Mouse (Mus musculus): ENCODE results near the gene Traf6. TPM values are rescaled to one million over a fixed set of nuclear protein-coding genes. Genes with fewer than 3 reads are reported as not detected.

The Traf6 gene
- 10.3 and 10.5 TPM in 2 replicates for polyA plus RNA-seq (2015; fragmentation: Nextera tagmentation; extraction: Ambion mirVana)

DNA sequence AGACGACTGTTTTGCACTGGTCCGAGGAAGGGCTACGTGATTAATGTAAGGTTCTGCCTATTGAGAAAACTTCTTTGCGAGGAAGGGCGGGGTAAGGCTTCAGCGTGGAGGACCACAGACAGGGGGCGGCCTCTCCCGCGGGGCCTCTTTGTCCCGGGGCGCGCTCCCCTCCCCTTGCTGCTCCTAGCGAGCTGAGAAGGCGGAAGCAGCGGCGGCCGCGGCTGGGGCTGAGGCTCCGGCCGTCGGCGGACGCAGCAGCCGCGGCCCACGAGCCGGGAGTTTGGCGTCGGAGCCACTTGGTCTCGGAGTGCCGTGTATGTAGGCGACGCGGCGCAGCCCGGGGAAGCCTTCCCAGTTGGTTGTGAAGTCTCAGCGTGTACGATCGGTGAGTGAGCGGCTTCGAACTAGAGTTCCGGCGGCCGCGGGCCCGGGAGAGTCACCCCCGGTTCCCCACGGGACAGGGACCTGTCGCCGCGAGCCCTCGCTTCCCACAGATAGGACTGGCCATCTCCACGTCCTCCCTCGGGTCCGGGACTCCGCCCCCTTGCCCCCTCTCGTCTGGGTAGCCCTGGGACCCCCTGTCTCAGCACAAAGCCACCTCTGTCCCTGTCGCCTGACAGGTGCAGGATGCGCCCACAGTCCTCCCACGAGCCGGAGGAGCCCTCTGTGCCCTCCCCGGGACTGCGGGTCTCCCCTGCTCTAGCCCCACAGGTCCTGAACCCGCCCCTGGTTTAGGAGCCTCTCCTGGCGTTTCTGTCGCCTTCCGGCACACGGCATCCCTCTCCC is at the start of gene Traf6:
TSS of gene Traf6 (plus strand) at position 194 of the 786 bp plus-strand sequence.
- H3K9ac ChIP-seq: peak within 1 kb of the TSS; percentile 73
- under 1% methylated on average over 68 of the region's 68 CpGs for WGBS
- H3K36me3 ChIP-seq: no peaks in the 10 kb centered on the region
- peak; percentile 86 for ATAC-seq (ENCODE audit: insufficient number of reproducible peaks, low FRiP score, low TSS enrichment, low read depth)
- no peaks in the 10 kb centered on the region for H3K9me3 ChIP-seq
- peak within 1 kb of the TSS; percentile 70 for H3K4me3 ChIP-seq
- H3K4me1 ChIP-seq: peaks cover 7% of the 10 kb centered on the region
- H3K27me3 ChIP-seq: no peaks in the 10 kb centered on the region
- H3K27ac ChIP-seq: peak within 1 kb of the TSS; percentile 67
- peak within 1 kb of the TSS; percentile 79 for H3K4me2 ChIP-seq

DNA sequence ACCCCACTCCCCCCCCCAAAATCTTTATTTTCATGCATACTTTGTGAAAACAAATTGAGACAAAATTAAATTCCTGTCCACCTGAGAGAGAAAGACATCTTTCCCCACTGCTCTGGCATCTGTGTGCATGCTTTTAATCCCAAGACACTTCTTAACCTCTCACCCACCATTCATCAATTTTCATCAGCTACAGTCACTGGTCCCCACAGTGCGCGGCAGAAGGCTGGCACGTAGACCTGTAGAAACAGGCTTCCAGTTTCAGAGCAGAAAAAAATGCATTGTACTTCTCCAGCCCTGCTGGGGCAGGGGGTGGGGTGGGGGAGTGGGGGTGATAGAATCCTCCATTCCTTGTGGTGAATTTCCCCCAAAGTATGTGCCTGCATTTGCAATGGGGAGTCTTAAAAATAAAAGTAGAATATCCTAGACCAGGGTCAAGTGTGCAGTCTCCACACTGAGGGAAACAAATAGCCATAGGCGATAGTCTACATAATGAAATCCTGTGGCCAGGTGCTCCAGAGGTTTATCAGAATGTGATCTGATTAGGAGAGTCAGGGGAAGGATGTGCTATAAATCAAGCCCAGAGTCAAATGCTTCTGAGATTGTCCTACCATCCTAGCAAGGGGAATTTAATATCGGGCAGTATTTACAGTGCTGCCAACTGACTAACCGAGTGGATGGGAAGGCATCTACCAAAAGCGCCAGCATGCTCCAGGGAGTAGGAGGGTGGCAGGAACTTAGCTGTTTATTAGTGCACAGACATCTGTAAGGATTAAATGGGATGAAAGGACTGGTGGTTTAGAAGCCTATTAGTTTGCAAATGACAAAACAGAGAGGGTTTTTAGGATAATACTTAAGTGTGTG is 39.0 kb upstream of the Traf6 start:
- Histone ChIP-seq H3K4me2 (no peak overlapping the region), H3K9ac (no peak overlapping the region), H3K9me3 (no peaks in the 10 kb centered on the region), H3K27ac (no peak overlapping the region), H3K27me3 (no peaks in the 10 kb centered on the region), H3K4me1 (peaks cover 3% of the 10 kb centered on the region; the same call in 1 of the 2 replicates), H3K36me3 (no peaks in the 10 kb centered on the region), H3K4me3 (no peak overlapping the region)
- WGBS: 22% methylated on average over 7 of the region's 7 CpGs
- ATAC-seq (ENCODE audit: insufficient number of reproducible peaks, low FRiP score, low TSS enrichment, low read depth): no peak

DNA sequence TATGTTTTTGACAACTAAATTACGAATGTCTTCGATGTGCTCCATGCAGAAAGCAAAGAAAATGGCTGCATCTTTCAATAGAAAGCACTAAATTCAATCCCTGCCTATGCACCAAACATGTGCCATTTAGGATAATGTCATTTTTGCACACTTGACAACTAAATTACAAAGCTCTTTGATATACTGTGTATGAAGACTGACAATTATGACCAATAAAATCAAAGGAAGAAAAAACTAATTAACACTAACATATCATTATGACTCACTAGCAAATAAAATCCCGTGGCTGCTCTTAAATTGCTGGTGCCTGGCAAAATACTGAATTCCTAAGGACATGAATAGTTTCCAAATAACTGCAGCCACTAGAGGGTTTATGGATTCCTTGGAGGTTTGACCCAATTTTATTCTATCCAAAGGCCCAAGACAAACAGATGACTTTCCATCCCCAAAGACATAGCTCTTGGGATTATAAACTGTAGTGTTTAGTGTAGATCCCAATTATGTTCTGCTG is 38.3 kb upstream of the Traf6 start:
- 52% methylated on average over 3 of the region's 3 CpGs for WGBS
- ATAC-seq (ENCODE audit: insufficient number of reproducible peaks, low FRiP score, low TSS enrichment, low read depth): no peak
- H3K4me3 ChIP-seq: no peak overlapping the region

GRCm38 (mm10) chr2:101645841-101646240 is 32.4 kb upstream of the Traf6 start:
- peaks cover 2% of the 10 kb centered on the region; the same call in 1 of the 2 replicates for H3K4me1 ChIP-seq
- 92% methylated on average over 1 of the region's 1 CpGs for WGBS
- H3K4me2 ChIP-seq: no peak overlapping the region
- no peaks in the 10 kb centered on the region for H3K27me3 ChIP-seq
- H3K9me3 ChIP-seq: no peaks in the 10 kb centered on the region
- H3K27ac ChIP-seq: no peak overlapping the region
- H3K36me3 ChIP-seq: no peaks in the 10 kb centered on the region
- H3K4me3 ChIP-seq: no peak overlapping the region
- no peak overlapping the region for H3K9ac ChIP-seq
- no peak for ATAC-seq (ENCODE audit: insufficient number of reproducible peaks, low FRiP score, low TSS enrichment, low read depth)

More for the DNA sequence above, 38.3 kb upstream of the Traf6 start:
- no peak overlapping the region for H3K9ac ChIP-seq
- H3K27ac ChIP-seq: no peak overlapping the region
- H3K4me1 ChIP-seq: peaks cover 3% of the 10 kb centered on the region; the same call in 1 of the 2 replicates
- no peaks in the 10 kb centered on the region for H3K27me3 ChIP-seq
- no peak overlapping the region for H3K4me2 ChIP-seq
- H3K9me3 ChIP-seq: no peaks in the 10 kb centered on the region
- no peaks in the 10 kb centered on the region for H3K36me3 ChIP-seq

GRCm38 (mm10) chr2:101648361-101648760 is 29.9 kb upstream of the Traf6 start:
- no peak overlapping the region for H3K4me2 ChIP-seq
- H3K4me1 ChIP-seq: peaks cover 6% of the 10 kb centered on the region; the same call in 1 of the 2 replicates
- H3K9ac ChIP-seq: no peak overlapping the region
- 67% methylated on average over 2 of the region's 2 CpGs for WGBS
- H3K4me3 ChIP-seq: no peak overlapping the region
- H3K27ac ChIP-seq: no peak overlapping the region
- no peaks in the 10 kb centered on the region for H3K9me3 ChIP-seq
- H3K27me3 ChIP-seq: peaks cover 3% of the 10 kb centered on the region; the same call in 1 of the 2 replicates
- ATAC-seq (ENCODE audit: insufficient number of reproducible peaks, low FRiP score, low TSS enrichment, low read depth): no peak
- H3K36me3 ChIP-seq: no peaks in the 10 kb centered on the region

GRCm38 (mm10) chr2:101649114-101649671 is 29.0 kb upstream of the Traf6 start, which contains the start of the genes Rag1 and B230118H07Rik:
Rag1 (minus strand) TSS chr2:101649501.
B230118H07Rik (minus strand) TSS chr2:101649532.
- 0 out of 2 replicates have a peak within 1 kb of the TSS, but pooled peaks have one; percentile 14 for H3K4me2 ChIP-seq
- H3K27ac ChIP-seq: peak within 1 kb of the TSS; percentile 43; the same call in 1 of the 2 replicates
- H3K9me3 ChIP-seq: no peaks in the 10 kb centered on the region
- no peak for ATAC-seq (ENCODE audit: insufficient number of reproducible peaks, low FRiP score, low TSS enrichment, low read depth)
- 24% methylated on average over 8 of the region's 8 CpGs for WGBS
- H3K36me3 ChIP-seq: no peaks in the 10 kb centered on the region
- peaks cover 6% of the 10 kb centered on the region; the same call in 1 of the 2 replicates for H3K4me1 ChIP-seq
- H3K27me3 ChIP-seq: peaks cover 7% of the 10 kb centered on the region; the same call in 1 of the 2 replicates
- H3K9ac ChIP-seq: no peak within 1 kb of the TSS
- no peak within 1 kb of the TSS for H3K4me3 ChIP-seq

DNA sequence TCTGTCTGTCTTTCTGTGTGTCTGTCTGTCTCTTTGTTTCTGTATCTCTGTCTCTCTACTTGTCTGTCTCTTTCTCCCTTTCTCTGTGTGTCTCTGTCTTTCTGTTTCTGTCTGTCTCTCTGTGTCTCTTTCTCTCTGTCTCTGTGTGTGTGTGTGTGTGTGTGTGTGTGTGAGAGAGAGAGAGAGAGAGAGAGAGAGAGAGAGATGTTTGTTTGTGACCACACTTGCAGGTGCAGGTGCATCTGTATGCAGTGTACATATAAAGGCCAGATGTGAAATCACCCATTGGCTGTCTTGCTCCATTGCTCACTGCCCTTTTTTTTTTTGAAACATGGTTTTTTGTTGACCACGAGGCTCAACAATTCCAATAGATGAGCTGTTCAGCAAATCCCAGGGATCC is 27.8 kb upstream of the Traf6 start:
- ATAC-seq (ENCODE audit: insufficient number of reproducible peaks, low FRiP score, low TSS enrichment, low read depth): no peak
- peaks cover 6% of the 10 kb centered on the region; the same call in 1 of the 2 replicates for H3K4me1 ChIP-seq

DNA sequence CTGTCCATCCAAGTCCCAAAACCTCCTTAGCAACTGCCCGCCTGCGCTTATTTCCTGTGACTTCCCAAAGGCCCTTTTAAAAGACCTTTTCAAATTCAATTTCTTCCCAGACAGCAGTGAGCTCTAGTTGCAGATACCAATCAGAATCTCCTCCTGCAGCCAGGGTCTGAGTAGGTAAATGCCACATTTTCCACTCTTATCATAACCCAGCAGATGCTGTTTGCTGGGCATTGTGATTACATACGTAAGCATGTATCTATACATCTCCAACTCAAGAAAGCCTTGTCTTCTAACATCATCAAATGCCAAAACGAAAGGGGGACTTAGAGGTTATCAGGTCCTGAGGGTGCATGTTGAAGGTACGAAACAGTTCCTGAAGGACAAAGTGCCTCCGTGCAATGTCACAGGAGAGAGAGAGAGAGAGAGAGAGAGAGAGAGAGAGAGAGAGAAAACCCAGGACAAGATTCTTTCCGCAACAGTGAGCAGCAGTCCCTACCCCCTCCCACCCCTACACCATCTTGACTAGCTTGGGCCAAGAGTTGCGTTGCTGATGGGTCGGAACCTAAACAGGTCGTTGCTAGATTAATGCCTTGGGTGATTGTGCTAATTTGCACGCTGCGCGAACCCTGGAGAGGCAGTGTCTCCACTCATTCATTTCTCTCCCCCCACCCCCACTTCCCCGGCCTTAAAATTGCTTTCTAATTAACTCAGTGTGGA is 25.9 kb upstream of the Traf6 start:
- peak overlapping the region; percentile 44 for H3K4me2 ChIP-seq
- no peak overlapping the region for H3K9ac ChIP-seq
- peaks cover 7% of the 10 kb centered on the region; the same call in 1 of the 2 replicates for H3K27me3 ChIP-seq
- no peaks in the 10 kb centered on the region for H3K36me3 ChIP-seq
- ATAC-seq (ENCODE audit: insufficient number of reproducible peaks, low FRiP score, low TSS enrichment, low read depth): no peak
- WGBS: 34% methylated on average over 14 of the region's 14 CpGs
- H3K9me3 ChIP-seq: no peaks in the 10 kb centered on the region
- peaks cover 6% of the 10 kb centered on the region; the same call in 1 of the 2 replicates for H3K4me1 ChIP-seq
- no peak overlapping the region for H3K27ac ChIP-seq
- peak overlapping the region; percentile 29 for H3K4me3 ChIP-seq

More for the DNA sequence above, 27.8 kb upstream of the Traf6 start:
- H3K4me2 ChIP-seq: no peak overlapping the region
- no peaks in the 10 kb centered on the region for H3K36me3 ChIP-seq
- H3K27ac ChIP-seq: no peak overlapping the region
- no peak overlapping the region for H3K9ac ChIP-seq
- H3K9me3 ChIP-seq: no peaks in the 10 kb centered on the region
- H3K4me3 ChIP-seq: no peak overlapping the region
- peaks cover 7% of the 10 kb centered on the region; the same call in 1 of the 2 replicates for H3K27me3 ChIP-seq
- 58% methylated on average over 1 of the region's 1 CpGs for WGBS

DNA sequence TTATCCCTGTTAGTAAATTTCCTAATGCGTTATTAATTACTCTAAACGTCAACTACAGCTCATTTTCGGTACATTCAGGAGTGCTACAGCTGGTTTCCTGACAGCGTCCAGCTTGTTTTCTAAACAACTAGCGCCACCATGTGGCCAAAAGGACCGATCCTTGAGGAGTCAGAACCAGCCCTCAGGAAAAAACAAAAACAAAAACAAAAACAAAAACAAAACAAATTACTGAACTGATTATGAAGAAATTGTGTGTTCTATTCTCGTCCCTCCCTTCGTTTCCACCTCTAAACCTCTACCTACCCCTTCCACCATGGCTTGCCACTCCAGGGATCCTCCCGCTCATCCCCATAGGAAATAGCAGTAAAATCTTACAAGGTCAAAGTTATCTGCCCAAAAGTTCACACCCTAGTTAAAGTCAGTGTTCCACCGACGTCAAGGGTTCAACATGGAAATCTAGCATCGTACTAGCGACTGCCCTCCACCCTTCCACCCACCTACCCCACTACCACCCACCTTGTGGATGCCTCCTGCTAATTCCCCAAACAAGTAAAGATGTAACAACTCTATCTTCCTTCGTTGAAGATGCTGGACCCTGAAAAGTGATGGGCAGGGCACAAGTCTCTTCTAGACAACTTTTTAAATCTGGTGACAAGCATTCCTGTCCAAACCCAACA is 25.2 kb upstream of the Traf6 start:
- Histone ChIP-seq H3K4me3 (peak overlapping the region; percentile 29), H3K27me3 (peaks cover 7% of the 10 kb centered on the region; the same call in 1 of the 2 replicates), H3K36me3 (no peaks in the 10 kb centered on the region), H3K9ac (no peak overlapping the region), H3K4me1 (peaks cover 6% of the 10 kb centered on the region; the same call in 1 of the 2 replicates), H3K27ac (no peak overlapping the region), H3K9me3 (no peaks in the 10 kb centered on the region), H3K4me2 (peak overlapping the region; percentile 44)
- ATAC-seq (ENCODE audit: insufficient number of reproducible peaks, low FRiP score, low TSS enrichment, low read depth): no peak
- WGBS: 14% methylated on average over 14 of the region's 14 CpGs

- Histone ChIP-seq H3K9me3 (no peaks in the 10 kb centered on the region), H3K36me3 (no peaks in the 10 kb centered on the region), H3K27ac (no peak overlapping the region), H3K27me3 (0 out of 2 replicates have a peak, but pooled peaks cover 4% of the 10 kb centered on the region), H3K9ac (no peak overlapping the region), H3K4me3 (no peak overlapping the region), H3K4me1 (no peaks in the 10 kb centered on the region), H3K4me2 (no peak overlapping the region)
- ATAC-seq (ENCODE audit: insufficient number of reproducible peaks, low FRiP score, low TSS enrichment, low read depth): no peak
- 61% methylated on average over 2 of the region's 2 CpGs for WGBS
These were observed 17.7 kb upstream of the Traf6 start for GRCm38 (mm10) chr2:101660536-101660935.

All from limb, embryonic 15.5 days (tissue).